Mouse (Mus musculus): ENCODE data around the gene Vrtn.

DNA sequence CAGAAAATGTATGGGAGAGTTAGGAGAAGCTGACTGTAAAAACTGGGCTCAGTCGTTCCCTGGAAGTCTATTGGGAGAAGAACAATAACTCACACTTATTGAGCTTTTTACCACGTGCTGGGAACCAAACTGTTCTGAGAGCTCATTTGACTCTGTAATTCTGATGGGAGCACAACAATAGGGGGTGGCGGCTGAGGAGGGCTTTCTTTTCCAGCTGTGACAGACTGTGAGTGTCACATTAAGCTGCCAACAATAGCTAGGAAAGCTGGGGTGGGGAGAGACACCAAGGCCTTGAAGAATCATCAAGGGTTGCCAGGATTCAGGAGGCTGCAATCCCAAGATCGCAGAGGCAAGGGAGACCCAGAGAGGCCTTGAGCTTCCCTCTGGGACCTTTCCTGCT is 45.4 kb downstream of the Vrtn start:
- TF ChIP-seq CTCF (IDR thresholded peaks at IDR 0.05; ENCODE audit: low read depth) (no peak), EP300 (IDR thresholded peaks at IDR 0.05; ENCODE audit: low read depth) (no peak)
